Mouse (Mus musculus): ENCODE data around the gene Tspyl2.

- TF ChIP-seq CTCF (IDR thresholded peaks at IDR 0.05; ENCODE audit: borderline replicate concordance, extremely low read depth, insufficient read depth, insufficient read length) (no peak), POLR2A (IDR thresholded peaks at IDR 0.05; ENCODE audit: borderline replicate concordance, extremely low read depth, insufficient read depth, insufficient read length, poor library complexity, severe bottlenecking) (no peak)
These were observed 4.4 kb upstream of the Tspyl2 start for GRCm38 (mm10) chrX:152346587-152346986.
